Mouse (Mus musculus) stomach, embryonic 15.5 days (tissue): Measurements from ENCODE around the gene Pdzd2. TPM values are rescaled to one million over a fixed set of nuclear protein-coding genes. Genes with fewer than 3 reads are reported as not detected.
"Not testable (repeated sequence)": the region's sequence is repeated elsewhere in the genome, so short reads cannot be mapped to it uniquely, and the experiment has no call there.

ENCODE experiments used
- ATAC-seq: fragments of 200-750 bp; cut with Nextera tagmentation; 2 replicates; pipeline ENCODE4 v1.8.0; 2017; ENCODE audit warnings: low read depth, moderate number of reproducible peaks, moderate TSS enrichment; ENCODE audit not compliant: insufficient read depth, low FRiP score
- H3K27ac ChIP-seq: fragments of 300-500 bp; sonication (generic); 2 replicates; pipeline ENCODE4 v1.5.1; 2015; ENCODE audit warnings: mild to moderate bottlenecking, inconsistent platforms
- H3K27me3 ChIP-seq: fragments of 300-500 bp; sonication (generic); replicated peaks from 2 replicates; pipeline ENCODE4 v1.6.1; 2015; ENCODE audit warnings: inconsistent platforms
- H3K36me3 ChIP-seq: fragments of 300-500 bp; sonication (generic); 2 replicates; pipeline ENCODE4 v1.6.1; 2015; ENCODE audit warnings: inconsistent platforms
- H3K4me1 ChIP-seq: fragments of 300-500 bp; sonication (generic); 2 replicates; pipeline ENCODE4 v1.6.1; 2015; ENCODE audit warnings: inconsistent platforms
- H3K4me2 ChIP-seq: fragments of 300-500 bp; sonication (generic); 2 replicates; pipeline ENCODE4 v1.6.1; 2015; ENCODE audit warnings: mild to moderate bottlenecking, inconsistent platforms
- H3K4me3 ChIP-seq: fragments of 300-500 bp; sonication (generic); replicated peaks from 2 replicates; pipeline ENCODE4 v1.5.1; 2015; ENCODE audit warnings: inconsistent platforms
- H3K9ac ChIP-seq: fragments of 300-500 bp; sonication (generic); 2 replicates; pipeline ENCODE4 v1.6.1; 2015; ENCODE audit warnings: inconsistent platforms
- H3K9me3 ChIP-seq: fragments of 300-500 bp; sonication (generic); 2 replicates; pipeline ENCODE4 v1.6.1; 2016; ENCODE audit warnings: inconsistent platforms
- WGBS: fragments of 180-500 bp; shearing (Covaris S2); methylation state at CpG from one replicate; pipeline ENCODE4 v1.1.7; 2015; 5-methylcytosine and 5-hydroxymethylcytosine counted together
- polyA plus RNA-seq: library from polyadenylated mRNA; unstranded; fragments of >200 nt; fragmentation: Nextera tagmentation; extraction: Ambion mirVana; gene quantifications from 2 replicates; pipeline ENCODE4 v1.2.1, GENCODE M21; 2015

The Pdzd2 gene
- polyA plus RNA-seq, 1 experiment from 2014 or later = 28.3 TPM

DNA sequence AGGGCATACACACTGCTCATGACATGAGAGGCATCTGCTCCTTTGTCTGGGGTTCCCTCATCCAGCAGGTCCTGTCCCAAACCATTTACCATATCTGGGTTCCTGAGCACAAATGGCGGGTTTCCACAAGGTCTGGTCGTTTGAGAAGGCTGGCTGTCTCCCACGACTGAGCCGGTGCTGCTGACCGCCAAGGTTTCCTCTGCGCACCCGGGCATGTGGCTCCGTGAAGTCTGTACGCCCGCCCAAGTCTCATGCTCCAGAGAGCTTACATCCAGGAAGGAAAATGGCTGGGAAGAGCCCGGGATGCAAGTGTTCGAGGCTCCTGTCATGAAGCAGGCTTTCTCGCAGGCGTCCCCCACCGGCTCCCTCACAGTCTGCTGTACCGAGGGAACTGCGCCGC is 364.8 kb downstream of the Pdzd2 start:
- Histone ChIP-seq H3K9ac (no peak overlapping the region), H3K36me3 (peaks cover 4% of the 10 kb centered on the region; the same call in 1 of the 2 replicates), H3K27me3 (no peaks in the 10 kb centered on the region), H3K4me3 (peak overlapping the region; percentile 27; the same call in 1 of the 2 replicates), H3K9me3 (no peaks in the 10 kb centered on the region), H3K4me1 (peaks cover 20% of the 10 kb centered on the region), H3K27ac (0 out of 2 replicates have a peak overlapping the region, but pooled peaks have one; percentile 54), H3K4me2 (peak overlapping the region; percentile 55)
- no peak for ATAC-seq
- 61% methylated on average over 18 of the region's 18 CpGs for WGBS

- H3K4me3 ChIP-seq = no peak overlapping the region
- H3K4me1 ChIP-seq = peaks cover 20% of the 10 kb centered on the region
- 81% methylated on average over 6 of the region's 6 CpGs for WGBS
- no peak for ATAC-seq
- H3K9me3 ChIP-seq = no peaks in the 10 kb centered on the region
- H3K9ac ChIP-seq = no peak overlapping the region
- H3K27ac ChIP-seq = no peak overlapping the region
- peaks cover 4% of the 10 kb centered on the region; the same call in 1 of the 2 replicates for H3K36me3 ChIP-seq
- H3K27me3 ChIP-seq = no peaks in the 10 kb centered on the region
- no peak overlapping the region for H3K4me2 ChIP-seq
These were observed 365.8 kb downstream of the Pdzd2 start for GRCm38 (mm10) chr15:12373918-12374317.

DNA sequence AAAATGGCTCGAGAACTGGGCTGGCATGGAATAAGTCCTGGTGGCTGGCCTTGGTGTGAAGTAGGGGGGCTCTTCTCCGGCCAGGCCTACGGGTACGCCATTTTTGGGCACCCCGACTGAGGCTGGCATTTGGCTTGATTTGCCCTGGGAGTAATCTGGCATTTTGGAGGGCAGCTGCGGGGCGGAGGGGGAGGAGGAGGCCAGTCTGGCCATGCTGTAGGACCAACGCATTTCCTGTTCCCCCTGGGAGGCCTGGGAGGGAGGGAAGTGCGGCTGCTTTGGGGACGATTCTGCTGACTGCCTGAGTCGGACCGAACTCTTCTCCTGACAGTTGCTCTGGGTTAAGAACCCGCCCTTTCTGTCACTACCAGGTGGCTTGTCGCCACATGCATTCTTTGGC is 366.2 kb downstream of the Pdzd2 start:
- peaks cover 4% of the 10 kb centered on the region; the same call in 1 of the 2 replicates for H3K36me3 ChIP-seq
- H3K9ac ChIP-seq = no peak overlapping the region
- no peak overlapping the region for H3K4me2 ChIP-seq
- H3K27ac ChIP-seq = no peak overlapping the region
- no peak overlapping the region for H3K4me3 ChIP-seq
- WGBS = 69% methylated on average over 14 of the region's 14 CpGs
- peaks cover 20% of the 10 kb centered on the region for H3K4me1 ChIP-seq
- no peaks in the 10 kb centered on the region for H3K27me3 ChIP-seq
- H3K9me3 ChIP-seq = no peaks in the 10 kb centered on the region
- ATAC-seq = no peak

- no peak for ATAC-seq
These were observed 368.5 kb downstream of the Pdzd2 start for GRCm38 (mm10) chr15:12371183-12371582.

GRCm38 (mm10) chr15:12370096-12370495 is 369.6 kb downstream of the Pdzd2 start:
- H3K36me3 ChIP-seq = peaks cover 10% of the 10 kb centered on the region; the same call in 1 of the 2 replicates
- no peak overlapping the region for H3K4me2 ChIP-seq
- no peak overlapping the region for H3K9ac ChIP-seq
- H3K4me1 ChIP-seq = peaks cover 8% of the 10 kb centered on the region
- WGBS = 95% methylated on average over 3 of the region's 3 CpGs
- no peak for ATAC-seq
- H3K9me3 ChIP-seq = no peaks in the 10 kb centered on the region
- H3K27me3 ChIP-seq = no peaks in the 10 kb centered on the region
- no peak overlapping the region for H3K4me3 ChIP-seq
- no peak overlapping the region for H3K27ac ChIP-seq

More at GRCm38 (mm10) chr15:12371183-12371582, 368.5 kb downstream of the Pdzd2 start:
- Histone ChIP-seq H3K4me2 (no peak overlapping the region), H3K9me3 (no peaks in the 10 kb centered on the region), H3K4me3 (no peak overlapping the region), H3K27ac (no peak overlapping the region), H3K36me3 (peaks cover 7% of the 10 kb centered on the region; the same call in 1 of the 2 replicates), H3K9ac (no peak overlapping the region), H3K27me3 (no peaks in the 10 kb centered on the region), H3K4me1 (peaks cover 18% of the 10 kb centered on the region)
- 9% methylated on average over 8 of the region's 8 CpGs for WGBS

DNA sequence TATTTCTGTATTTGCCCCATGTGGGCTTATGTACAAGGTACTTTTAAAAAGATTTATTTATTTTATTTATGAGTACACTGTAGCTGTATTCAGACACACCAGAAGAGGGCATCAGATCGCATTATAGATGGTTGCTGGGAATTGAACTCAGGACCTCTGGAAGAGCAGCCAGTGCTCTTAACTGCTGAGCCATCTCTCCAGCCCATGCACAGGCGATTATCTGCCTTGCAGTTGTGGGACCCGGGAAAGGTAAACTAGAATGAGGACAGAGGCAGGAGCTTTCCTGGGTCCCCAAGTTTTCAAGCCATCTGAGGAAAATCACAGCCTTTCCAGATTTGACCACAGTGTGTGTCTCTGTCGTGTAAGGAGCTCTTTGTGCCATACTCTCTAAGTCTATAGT is 370.9 kb downstream of the Pdzd2 start:
- H3K27me3 ChIP-seq = no peaks in the 10 kb centered on the region
- no peak overlapping the region for H3K9ac ChIP-seq
- ATAC-seq = no peak
- WGBS = 82% methylated on average over 4 of the region's 4 CpGs
- no peak overlapping the region for H3K4me2 ChIP-seq
- H3K4me3 ChIP-seq = no peak overlapping the region
- H3K9me3 ChIP-seq = no peaks in the 10 kb centered on the region
- H3K4me1 ChIP-seq = peaks cover 3% of the 10 kb centered on the region
- no peak overlapping the region for H3K27ac ChIP-seq
- peaks cover 10% of the 10 kb centered on the region; the same call in 1 of the 2 replicates for H3K36me3 ChIP-seq

DNA sequence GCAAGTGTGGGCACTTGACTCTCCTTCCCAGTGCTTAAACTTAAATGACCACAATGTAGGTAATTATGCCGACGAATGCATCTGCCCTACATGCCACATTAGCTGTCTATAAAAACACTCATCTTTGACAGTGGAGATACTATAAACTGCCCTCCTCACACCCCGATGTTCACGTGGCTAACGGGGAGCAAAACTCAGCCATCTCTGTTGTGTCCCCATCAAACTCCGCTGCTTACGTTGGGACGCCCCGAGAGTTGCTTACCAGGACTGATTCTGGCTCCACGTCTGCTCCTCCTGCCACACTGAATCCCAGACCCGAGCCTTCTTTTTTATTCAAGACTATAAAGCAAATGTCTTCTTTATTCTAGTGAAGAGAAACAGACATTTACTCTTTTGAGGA is 371.4 kb downstream of the Pdzd2 start:
- no peak overlapping the region for H3K4me2 ChIP-seq
- H3K9me3 ChIP-seq = no peaks in the 10 kb centered on the region
- H3K4me3 ChIP-seq = no peak overlapping the region
- 87% methylated on average over 11 of the region's 11 CpGs for WGBS
- ATAC-seq = no peak
- no peak overlapping the region for H3K9ac ChIP-seq
- H3K4me1 ChIP-seq = peaks cover 3% of the 10 kb centered on the region
- peak overlapping the region; percentile 58; the same call in 1 of the 2 replicates for H3K27ac ChIP-seq
- peaks cover 10% of the 10 kb centered on the region; the same call in 1 of the 2 replicates for H3K36me3 ChIP-seq
- H3K27me3 ChIP-seq = no peaks in the 10 kb centered on the region

DNA sequence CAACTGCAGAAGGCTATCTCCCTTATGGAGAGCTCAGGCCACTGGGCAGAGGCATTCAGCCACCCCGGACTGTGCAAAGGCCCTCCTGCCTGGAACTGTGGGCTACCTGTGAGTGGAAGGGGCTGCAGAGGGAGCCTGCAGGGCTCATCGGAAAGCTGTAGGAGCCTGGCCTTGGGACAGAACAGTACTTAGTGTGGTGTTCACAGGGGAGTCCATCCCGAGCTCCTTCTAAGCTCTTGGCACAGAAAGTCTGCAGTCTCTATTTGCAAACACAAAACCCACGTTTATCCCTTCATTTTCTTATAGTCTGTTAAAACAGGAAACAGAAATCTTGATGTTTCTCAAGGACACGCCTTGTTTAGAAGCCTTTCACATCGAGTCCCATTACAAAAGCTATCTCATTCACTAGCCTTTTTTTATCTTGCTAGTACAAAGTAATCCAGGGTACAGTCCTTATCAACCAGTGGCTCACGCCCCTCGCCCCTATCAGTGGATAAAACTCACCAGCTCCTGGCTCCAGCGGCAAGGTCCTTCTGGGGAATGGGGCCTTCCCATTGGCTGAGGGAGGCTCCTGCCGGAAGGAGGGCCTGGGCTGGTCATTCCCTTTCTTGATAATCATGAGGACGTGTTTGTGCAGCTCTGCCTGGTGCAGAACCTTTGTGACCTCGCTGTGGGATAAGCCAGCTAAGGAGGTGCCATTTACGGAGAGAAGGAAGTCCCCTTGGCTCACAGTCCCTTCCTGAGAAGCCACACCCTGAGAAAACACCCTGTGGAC is 372.2 kb downstream of the Pdzd2 start:
- Histone ChIP-seq H3K4me2 (no peak overlapping the region), H3K9ac (no peak overlapping the region)
- WGBS = 44% methylated on average over 13 of the region's 13 CpGs

GRCm38 (mm10) chr15:12366580-12367305 is 373.0 kb downstream of the Pdzd2 start:
- WGBS = 89% methylated on average over 11 of the region's 11 CpGs
- H3K4me3 ChIP-seq, H3K9me3 ChIP-seq, H3K36me3 ChIP-seq, H3K9ac ChIP-seq, ATAC-seq, H3K4me1 ChIP-seq, H3K27me3 ChIP-seq, H3K4me2 ChIP-seq: not testable (repeated sequence)
- H3K27ac ChIP-seq = peak overlapping the region; percentile 71

More for the DNA sequence above, 372.2 kb downstream of the Pdzd2 start:
- peaks cover 3% of the 10 kb centered on the region for H3K4me1 ChIP-seq
- H3K27me3 ChIP-seq = no peaks in the 10 kb centered on the region
- peak overlapping the region; percentile 71 for H3K27ac ChIP-seq
- no peaks in the 10 kb centered on the region for H3K9me3 ChIP-seq
- ATAC-seq = peak; percentile 92
- H3K4me3 ChIP-seq = no peak overlapping the region
- peaks cover 13% of the 10 kb centered on the region; the same call in 1 of the 2 replicates for H3K36me3 ChIP-seq

DNA sequence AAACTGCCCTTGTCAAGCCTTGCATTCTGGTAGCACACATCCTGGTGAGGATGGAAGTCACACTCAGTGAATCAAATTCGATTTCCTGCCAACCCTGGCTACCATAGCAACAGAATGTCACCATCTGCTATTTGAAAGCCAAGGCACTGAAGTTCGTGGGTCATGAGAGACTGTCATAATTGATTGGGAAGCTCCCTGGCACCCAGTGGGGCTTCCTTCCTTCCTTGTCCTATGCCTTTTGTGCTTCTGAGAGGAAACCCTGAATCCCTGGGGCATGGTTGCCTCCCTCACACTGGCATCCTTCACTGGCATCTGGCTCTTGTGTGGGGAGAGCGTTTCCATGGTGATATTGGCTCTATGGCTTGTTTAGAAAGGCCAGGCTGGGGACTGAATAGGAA is 373.7 kb downstream of the Pdzd2 start:
- WGBS = 53% methylated on average over 3 of the region's 3 CpGs

DNA sequence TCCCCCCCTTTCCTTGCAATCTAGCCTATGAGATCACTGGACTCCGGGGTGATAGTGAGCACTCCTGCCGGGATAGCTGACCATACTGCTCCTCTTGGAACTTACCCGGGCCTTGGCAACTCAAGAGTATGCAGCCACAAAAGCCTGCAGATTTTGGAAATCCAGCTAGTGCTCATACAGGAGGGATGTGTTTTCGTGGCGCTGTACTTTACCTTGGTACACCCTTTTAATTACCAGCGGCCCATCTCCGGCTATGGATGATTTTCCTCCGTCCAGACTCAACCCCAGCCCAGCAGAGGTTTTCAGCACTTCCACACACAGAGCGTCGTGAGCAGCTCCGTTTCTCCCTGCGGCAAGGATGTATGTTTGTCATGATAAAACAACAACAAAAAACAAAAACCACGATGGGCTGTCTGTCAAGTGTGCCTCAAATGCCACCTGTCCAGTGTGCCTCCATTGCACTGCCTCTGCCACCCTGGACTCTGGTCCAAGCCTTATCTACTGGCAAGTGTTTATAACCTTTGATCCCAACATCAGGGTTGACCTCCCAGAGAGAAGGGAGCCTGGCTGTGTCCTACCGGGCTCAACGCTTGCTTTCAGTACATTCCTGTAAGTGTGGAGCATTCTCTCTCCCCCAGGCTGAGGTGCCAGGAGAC is 374.2 kb downstream of the Pdzd2 start:
- Histone ChIP-seq H3K4me2 (no peak overlapping the region), H3K4me3 (no peak overlapping the region), H3K4me1 (no peaks in the 10 kb centered on the region), H3K9me3 (no peaks in the 10 kb centered on the region), H3K9ac (no peak overlapping the region), H3K27ac (no peak overlapping the region), H3K36me3 (0 out of 2 replicates have a peak, but pooled peaks cover 8% of the 10 kb centered on the region), H3K27me3 (no peaks in the 10 kb centered on the region)
- 74% methylated on average over 15 of the region's 15 CpGs for WGBS
- ATAC-seq = no peak

More for the DNA sequence above, 373.7 kb downstream of the Pdzd2 start:
- Histone ChIP-seq H3K27ac (no peak overlapping the region), H3K9ac (no peak overlapping the region), H3K9me3 (no peaks in the 10 kb centered on the region), H3K4me2 (no peak overlapping the region), H3K4me3 (no peak overlapping the region), H3K36me3 (0 out of 2 replicates have a peak, but pooled peaks cover 8% of the 10 kb centered on the region), H3K4me1 (no peaks in the 10 kb centered on the region), H3K27me3 (no peaks in the 10 kb centered on the region)
- no peak for ATAC-seq
